Mouse (Mus musculus) erythroblast, embryonic 14.5 days (primary cell): Measurements from ENCODE around the gene Lmod2.

Source experiments
- GATA1 ChIP-seq: IDR thresholded peaks from 2 replicates; pipeline ENCODE4 v1.6.1; 2012; ENCODE audit warnings: low read length, inconsistent platforms, mixed read lengths
- TAL1 ChIP-seq: IDR thresholded peaks from 3 replicates; pipeline ENCODE4 v1.6.1; 2012; ENCODE audit warnings: low read length, inconsistent platforms, mixed read lengths

- TF ChIP-seq TAL1 (no peak), GATA1 (no peak)
These were observed 45.5 kb upstream of the Lmod2 start for GRCm38 (mm10) chr6:24552046-24552445.
